Mouse (Mus musculus): ENCODE measurements around the gene Adk. TPM values are rescaled to one million over a fixed set of nuclear protein-coding genes. Genes with fewer than 3 reads are reported as not detected.

The Adk gene
- polyA plus RNA-seq, 1 experiment from 2014 or later: 131 TPM

GRCm38 (mm10) chr14:21034271-21034670 lies 18.1 kb upstream of the Adk start:
- no peak overlapping the region for H3K4me2 ChIP-seq (ENCODE audit: low read depth, low read length)
- no peak overlapping the region for H3K4me3 ChIP-seq (ENCODE audit: low read depth, low read length)
- 0 out of 2 replicates have a peak, but pooled peaks cover 5% of the 10 kb centered on the region for H3K4me1 ChIP-seq (ENCODE audit: control insufficient read depth, insufficient read depth, low read length)
- no peak overlapping the region for H3K9ac ChIP-seq (ENCODE audit: low read depth, low read length)
- 86% methylated on average over 4 of the region's 4 CpGs for WGBS
- no peaks in the 10 kb centered on the region for H3K27me3 ChIP-seq (replicated peaks; ENCODE audit: control insufficient read depth, insufficient read depth, low read length)
- no peak for DNase-seq (ENCODE audit: low spot score)
- H3K9me3 ChIP-seq (ENCODE audit: control insufficient read depth, low read length): no peaks in the 10 kb centered on the region
- H3K36me3 ChIP-seq (ENCODE audit: control insufficient read depth, insufficient read depth, low read length): peaks cover 69% of the 10 kb centered on the region
- ATAC-seq (ENCODE audit: low read depth): no peak
- H3K27ac ChIP-seq (replicated peaks; ENCODE audit: low read depth, low read length): no peak overlapping the region

GRCm38 (mm10) chr14:21034791-21035190 lies 17.6 kb upstream of the Adk start:
- H3K4me2 ChIP-seq (ENCODE audit: low read depth, low read length): no peak overlapping the region
- H3K27ac ChIP-seq (replicated peaks; ENCODE audit: low read depth, low read length): no peak overlapping the region
- WGBS: 95% methylated on average over 3 of the region's 3 CpGs
- H3K27me3 ChIP-seq (replicated peaks; ENCODE audit: control insufficient read depth, insufficient read depth, low read length): no peaks in the 10 kb centered on the region
- 0 out of 2 replicates have a peak, but pooled peaks cover 5% of the 10 kb centered on the region for H3K4me1 ChIP-seq (ENCODE audit: control insufficient read depth, insufficient read depth, low read length)
- no peaks in the 10 kb centered on the region for H3K9me3 ChIP-seq (ENCODE audit: control insufficient read depth, low read length)
- DNase-seq (ENCODE audit: low spot score) (no peak), ATAC-seq (ENCODE audit: low read depth) (no peak)
- H3K36me3 ChIP-seq (ENCODE audit: control insufficient read depth, insufficient read depth, low read length): peaks cover 69% of the 10 kb centered on the region
- H3K9ac ChIP-seq (ENCODE audit: low read depth, low read length): no peak overlapping the region
- H3K4me3 ChIP-seq (ENCODE audit: low read depth, low read length): no peak overlapping the region

GRCm38 (mm10) chr14:21039077-21039476 lies 13.3 kb upstream of the Adk start:
- no peak overlapping the region for H3K4me2 ChIP-seq (ENCODE audit: low read depth, low read length)
- ATAC-seq (ENCODE audit: low read depth) (no peak), DNase-seq (ENCODE audit: low spot score) (no peak)
- H3K4me3 ChIP-seq (ENCODE audit: low read depth, low read length): no peak overlapping the region
- no peaks in the 10 kb centered on the region for H3K27me3 ChIP-seq (replicated peaks; ENCODE audit: control insufficient read depth, insufficient read depth, low read length)
- no peaks in the 10 kb centered on the region for H3K4me1 ChIP-seq (ENCODE audit: control insufficient read depth, insufficient read depth, low read length)
- 91% methylated on average over 12 of the region's 12 CpGs for WGBS
- no peaks in the 10 kb centered on the region for H3K9me3 ChIP-seq (ENCODE audit: control insufficient read depth, low read length)
- H3K27ac ChIP-seq (replicated peaks; ENCODE audit: low read depth, low read length): no peak overlapping the region
- H3K9ac ChIP-seq (ENCODE audit: low read depth, low read length): no peak overlapping the region
- peaks cover 66% of the 10 kb centered on the region for H3K36me3 ChIP-seq (ENCODE audit: control insufficient read depth, insufficient read depth, low read length)

- no peak for DNase-seq (ENCODE audit: low spot score)
- Histone ChIP-seq H3K36me3 (ENCODE audit: control insufficient read depth, insufficient read depth, low read length) (peaks cover 64% of the 10 kb centered on the region), H3K4me2 (ENCODE audit: low read depth, low read length) (no peak overlapping the region), H3K4me1 (ENCODE audit: control insufficient read depth, insufficient read depth, low read length) (no peaks in the 10 kb centered on the region), H3K27me3 (replicated peaks; ENCODE audit: control insufficient read depth, insufficient read depth, low read length) (no peaks in the 10 kb centered on the region), H3K9me3 (ENCODE audit: control insufficient read depth, low read length) (no peaks in the 10 kb centered on the region), H3K27ac (replicated peaks; ENCODE audit: low read depth, low read length) (no peak overlapping the region), H3K9ac (ENCODE audit: low read depth, low read length) (no peak overlapping the region), H3K4me3 (ENCODE audit: low read depth, low read length) (no peak overlapping the region)
- 84% methylated on average over 4 of the region's 4 CpGs for WGBS
- no peak for ATAC-seq (ENCODE audit: low read depth)
These were observed 12.8 kb upstream of the Adk start for GRCm38 (mm10) chr14:21039623-21040022.

GRCm38 (mm10) chr14:21047840-21048239 lies 4.5 kb upstream of the Adk start:
- Histone ChIP-seq H3K9ac (ENCODE audit: low read depth, low read length) (no peak overlapping the region), H3K4me2 (ENCODE audit: low read depth, low read length) (no peak overlapping the region), H3K4me3 (ENCODE audit: low read depth, low read length) (no peak overlapping the region), H3K27me3 (replicated peaks; ENCODE audit: control insufficient read depth, insufficient read depth, low read length) (no peaks in the 10 kb centered on the region), H3K36me3 (ENCODE audit: control insufficient read depth, insufficient read depth, low read length) (peaks cover 8% of the 10 kb centered on the region; the same call in 1 of the 2 replicates), H3K9me3 (ENCODE audit: control insufficient read depth, low read length) (no peaks in the 10 kb centered on the region), H3K27ac (replicated peaks; ENCODE audit: low read depth, low read length) (no peak overlapping the region), H3K4me1 (ENCODE audit: control insufficient read depth, insufficient read depth, low read length) (peaks cover 5% of the 10 kb centered on the region; the same call in 1 of the 2 replicates)
- no peak for DNase-seq (ENCODE audit: low spot score)
- WGBS: 63% methylated on average over 2 of the region's 2 CpGs
- no peak for ATAC-seq (ENCODE audit: low read depth)

- H3K9ac ChIP-seq (ENCODE audit: low read depth, low read length): no peak overlapping the region
- H3K4me1 ChIP-seq (ENCODE audit: control insufficient read depth, insufficient read depth, low read length): peaks cover 12% of the 10 kb centered on the region; the same call in 1 of the 2 replicates
- H3K27ac ChIP-seq (replicated peaks; ENCODE audit: low read depth, low read length): no peak overlapping the region
- H3K4me2 ChIP-seq (ENCODE audit: low read depth, low read length): no peak overlapping the region
- DNase-seq (ENCODE audit: low spot score) (no peak), ATAC-seq (ENCODE audit: low read depth) (no peak)
- peaks cover 8% of the 10 kb centered on the region; the same call in 1 of the 2 replicates for H3K36me3 ChIP-seq (ENCODE audit: control insufficient read depth, insufficient read depth, low read length)
- H3K4me3 ChIP-seq (ENCODE audit: low read depth, low read length): no peak overlapping the region
- H3K9me3 ChIP-seq (ENCODE audit: control insufficient read depth, low read length): no peaks in the 10 kb centered on the region
- H3K27me3 ChIP-seq (replicated peaks; ENCODE audit: control insufficient read depth, insufficient read depth, low read length): no peaks in the 10 kb centered on the region
These were observed 3.5 kb upstream of the Adk start for GRCm38 (mm10) chr14:21048879-21049278.

GRCm38 (mm10) chr14:21050734-21051133 lies 1.6 kb upstream of the Adk start:
- no peaks in the 10 kb centered on the region for H3K9me3 ChIP-seq (ENCODE audit: control insufficient read depth, low read length)
- no peaks in the 10 kb centered on the region for H3K36me3 ChIP-seq (ENCODE audit: control insufficient read depth, insufficient read depth, low read length)
- H3K4me2 ChIP-seq (ENCODE audit: low read depth, low read length): peak overlapping the region; percentile 70; the same call in 1 of the 2 replicates
- no peak overlapping the region for H3K27ac ChIP-seq (replicated peaks; ENCODE audit: low read depth, low read length)
- H3K9ac ChIP-seq (ENCODE audit: low read depth, low read length): no peak overlapping the region
- H3K4me1 ChIP-seq (ENCODE audit: control insufficient read depth, insufficient read depth, low read length): peaks cover 12% of the 10 kb centered on the region; the same call in 1 of the 2 replicates
- DNase-seq (ENCODE audit: low spot score): no peak
- WGBS: 76% methylated on average over 3 of the region's 3 CpGs
- no peak for ATAC-seq (ENCODE audit: low read depth)
- peak overlapping the region; percentile 88 for H3K4me3 ChIP-seq (ENCODE audit: low read depth, low read length)
- H3K27me3 ChIP-seq (replicated peaks; ENCODE audit: control insufficient read depth, insufficient read depth, low read length): no peaks in the 10 kb centered on the region

- H3K4me3 ChIP-seq (ENCODE audit: low read depth, low read length): peak overlapping the region; percentile 88
- 9% methylated on average over 28 of the region's 28 CpGs for WGBS
- ATAC-seq (ENCODE audit: low read depth): peak; percentile 2; the same call in 1 of the 2 replicates
- H3K27ac ChIP-seq (replicated peaks; ENCODE audit: low read depth, low read length): peak overlapping the region; percentile 91
- peak overlapping the region; percentile 70 for H3K4me2 ChIP-seq (ENCODE audit: low read depth, low read length)
- DNase-seq (ENCODE audit: low spot score): no peak
- H3K9me3 ChIP-seq (ENCODE audit: control insufficient read depth, low read length): no peaks in the 10 kb centered on the region
- peaks cover 12% of the 10 kb centered on the region; the same call in 1 of the 2 replicates for H3K4me1 ChIP-seq (ENCODE audit: control insufficient read depth, insufficient read depth, low read length)
- no peaks in the 10 kb centered on the region for H3K27me3 ChIP-seq (replicated peaks; ENCODE audit: control insufficient read depth, insufficient read depth, low read length)
- H3K36me3 ChIP-seq (ENCODE audit: control insufficient read depth, insufficient read depth, low read length): no peaks in the 10 kb centered on the region
- peak overlapping the region; percentile 84 for H3K9ac ChIP-seq (ENCODE audit: low read depth, low read length)
These were observed 828 bp upstream of the Adk start for GRCm38 (mm10) chr14:21051380-21052111.

GRCm38 (mm10) chr14:21052781-21053130 lies 382 bp downstream of the Adk start:
- Histone ChIP-seq H3K4me3 (ENCODE audit: low read depth, low read length) (peak overlapping the region; percentile 88), H3K4me2 (ENCODE audit: low read depth, low read length) (peak overlapping the region; percentile 70), H3K36me3 (ENCODE audit: control insufficient read depth, insufficient read depth, low read length) (no peaks in the 10 kb centered on the region), H3K27me3 (replicated peaks; ENCODE audit: control insufficient read depth, insufficient read depth, low read length) (no peaks in the 10 kb centered on the region), H3K9ac (ENCODE audit: low read depth, low read length) (peak overlapping the region; percentile 68), H3K9me3 (ENCODE audit: control insufficient read depth, low read length) (no peaks in the 10 kb centered on the region), H3K4me1 (ENCODE audit: control insufficient read depth, insufficient read depth, low read length) (peaks cover 12% of the 10 kb centered on the region; the same call in 1 of the 2 replicates), H3K27ac (replicated peaks; ENCODE audit: low read depth, low read length) (peak overlapping the region; percentile 73)
- peak; percentile 84 for DNase-seq (ENCODE audit: low spot score)
- WGBS: 0% methylated on average over 18 of the region's 25 CpGs
- peak; percentile 81 for ATAC-seq (ENCODE audit: low read depth)

Data from embryonic facial prominence, embryonic 14.5 days (tissue).